Mouse (Mus musculus) right cerebral cortex, postnatal 10 days (tissue): Measurements from ENCODE around the gene Snapc3.

ENCODE experiments used
- DNase-seq, 2 experiments: peaks; one replicate each; pipeline ENCODE4 v3.0.0; 2021; ENCODE audit warnings: low spot score in 2 of 2

Snapc3 gene

GRCm38 (mm10) chr4:83417820-83418186, 279 bp downstream of the Snapc3 start:
- DNase-seq: no peak

GRCm38 (mm10) chr4:83418781-83419180, 1.3 kb downstream of the Snapc3 start:
- no peak for DNase-seq

GRCm38 (mm10) chr4:83423641-83424040, 6.1 kb downstream of the Snapc3 start:
- no peak for DNase-seq

- DNase-seq: peak in 1 of 2 experiments; percentile 1
Measured at GRCm38 (mm10) chr4:83425119-83425518, 7.6 kb downstream of the Snapc3 start.

- DNase-seq: peak in 1 of 2 experiments; percentile 18
Measured at GRCm38 (mm10) chr4:83427141-83427540, 9.6 kb downstream of the Snapc3 start.

- DNase-seq: peak in 1 of 2 experiments; percentile 14
Measured at GRCm38 (mm10) chr4:83427696-83428095, 10.2 kb downstream of the Snapc3 start.

- peak in 1 of 2 experiments; percentile 21 for DNase-seq
Measured at GRCm38 (mm10) chr4:83428845-83429244, 11.3 kb downstream of the Snapc3 start.

GRCm38 (mm10) chr4:83431950-83432349, 14.4 kb downstream of the Snapc3 start:
- DNase-seq: peak in 1 of 2 experiments; percentile 21

GRCm38 (mm10) chr4:83432901-83433300, 15.4 kb downstream of the Snapc3 start:
- peak in 1 of 2 experiments; percentile 8 for DNase-seq

- peak; percentile 6 to 12 for DNase-seq
Measured at GRCm38 (mm10) chr4:83436375-83436774, 18.9 kb downstream of the Snapc3 start.

GRCm38 (mm10) chr4:83438116-83438515, 20.6 kb downstream of the Snapc3 start:
- DNase-seq: no peak

- DNase-seq: no peak
Measured at GRCm38 (mm10) chr4:83439045-83439444, 21.5 kb downstream of the Snapc3 start.

GRCm38 (mm10) chr4:83441050-83441449, 23.5 kb downstream of the Snapc3 start:
- DNase-seq: no peak

GRCm38 (mm10) chr4:83450785-83451184, 33.3 kb downstream of the Snapc3 start:
- DNase-seq: no peak

GRCm38 (mm10) chr4:83460106-83460505, 42.6 kb downstream of the Snapc3 start:
- DNase-seq: no peak

GRCm38 (mm10) chr4:83464827-83465226, 47.3 kb downstream of the Snapc3 start:
- DNase-seq: no peak

GRCm38 (mm10) chr4:83467615-83468014, 50.1 kb downstream of the Snapc3 start:
- DNase-seq: peak in 1 of 2 experiments; percentile 35

- DNase-seq: no peak
Measured at GRCm38 (mm10) chr4:83468208-83468607, 50.7 kb downstream of the Snapc3 start.

GRCm38 (mm10) chr4:83485250-83485649, 67.7 kb downstream of the Snapc3 start:
- DNase-seq: no peak

- DNase-seq: peak; percentile 93 to 94
Measured at GRCm38 (mm10) chr4:83485735-83486116, 68.2 kb downstream of the Snapc3 start.

- peak; percentile 90 to 91 for DNase-seq
Measured at GRCm38 (mm10) chr4:83486117-83486901, 68.8 kb downstream of the Snapc3 start, which contains the start of gene Psip1. TSS of gene Psip1 (minus strand) at chr4:83486459.

GRCm38 (mm10) chr4:83489121-83489520, 71.6 kb downstream of the Snapc3 start:
- DNase-seq: no peak

- no peak for DNase-seq
Measured at GRCm38 (mm10) chr4:83493112-83493511, 75.6 kb downstream of the Snapc3 start.
